ENCODE assay signal across 20 mouse cellular contexts in genomic region chr19:6540191-6540590, GRCm38 (mm10). TPM values are rescaled to one million over a fixed set of nuclear protein-coding genes. Genes with fewer than 3 reads are reported as not detected.
DNase-seq lines count a peak whose midpoint lies in the region; ATAC-seq lines count a peak whose summit lies in the region.
"Had no signal": no experiment of that assay in that cellular context is flagged by ENCODE, and none has a peak within 500 bp of the region (broad histone marks: within the 10 kb centered on the region; RNA-seq: fewer than 3 reads in every experiment).

No protein-coding gene starts in this region.

- no peak overlapping the region for H3K27ac ChIP-seq in kidney, embryonic 15.5 days
- 0 out of 2 replicates have a peak overlapping the region, but pooled peaks have one; percentile 19 for H3K27ac ChIP-seq in midbrain, embryonic 10.5 days (replicated peaks)
- no peak overlapping the region for H3K27ac ChIP-seq in midbrain, embryonic 15.5 days
- H3K27ac ChIP-seq: embryonic facial prominence, embryonic 10.5 days; forebrain, embryonic 13.5 days; heart, embryonic 13.5 days; hindbrain, embryonic 15.5 days had no signal

- peak; percentile 19 for DNase-seq in cerebellum, adult 11 months
- no peak for DNase-seq in cerebellum, adult 11-12 months
- DNase-seq in cerebellum, postnatal 25 days = peak; percentile 27 to 34
- no peak for DNase-seq in cerebellum, postnatal 10 days
- DNase-seq in kidney, adult 11 months = no peak
- no peak for DNase-seq in midbrain, embryonic 10.5 days (ENCODE audit: low spot score)
- DNase-seq: forebrain, postnatal 0 days; gastrocnemius, postnatal 14 days; heart, postnatal 36 days had no signal

- no peak overlapping the region for H3K9ac ChIP-seq in kidney, embryonic 15.5 days
- no peak overlapping the region for H3K9ac ChIP-seq in midbrain, embryonic 15.5 days
- H3K9ac ChIP-seq: forebrain, embryonic 13.5 days; forebrain, postnatal 0 days; heart, embryonic 13.5 days; hindbrain, embryonic 15.5 days had no signal

- H3K4me1 ChIP-seq in kidney, embryonic 15.5 days = peaks cover 7% of the 10 kb centered on the region; the same call in 1 of the 2 replicates
- H3K4me1 ChIP-seq in midbrain, embryonic 10.5 days = peaks cover 20% of the 10 kb centered on the region
- H3K4me1 ChIP-seq in midbrain, embryonic 15.5 days = no peaks in the 10 kb centered on the region
- H3K4me1 ChIP-seq: heart, embryonic 13.5 days; hindbrain, embryonic 15.5 days had no signal

- no peaks in the 10 kb centered on the region for H3K36me3 ChIP-seq in kidney, embryonic 15.5 days
- no peaks in the 10 kb centered on the region for H3K36me3 ChIP-seq in midbrain, embryonic 10.5 days
- no peaks in the 10 kb centered on the region for H3K36me3 ChIP-seq in midbrain, embryonic 15.5 days (replicated peaks)
- H3K36me3 ChIP-seq: embryonic facial prominence, embryonic 10.5 days; heart, embryonic 13.5 days; hindbrain, embryonic 15.5 days had no signal

- H3K4me3 ChIP-seq in kidney, embryonic 15.5 days (replicated peaks) = no peak overlapping the region
- no peak overlapping the region for H3K4me3 ChIP-seq in midbrain, embryonic 10.5 days
- no peak overlapping the region for H3K4me3 ChIP-seq in midbrain, embryonic 15.5 days
- H3K4me3 ChIP-seq: embryonic facial prominence, embryonic 10.5 days; forebrain, embryonic 13.5 days; heart, embryonic 13.5 days; hindbrain, embryonic 15.5 days had no signal

- 68% methylated on average over 6 of the region's 6 CpGs for WGBS in kidney, embryonic 15.5 days
- 79% methylated on average over 6 of the region's 6 CpGs for WGBS in midbrain, embryonic 10.5 days
- WGBS in midbrain, embryonic 15.5 days = 72% methylated on average over 6 of the region's 6 CpGs

- no peaks in the 10 kb centered on the region for H3K9me3 ChIP-seq in kidney, embryonic 15.5 days (replicated peaks)
- H3K9me3 ChIP-seq in midbrain, embryonic 10.5 days (replicated peaks) = 0 out of 2 replicates have a peak, but pooled peaks cover 2% of the 10 kb centered on the region
- H3K9me3 ChIP-seq in midbrain, embryonic 15.5 days = no peaks in the 10 kb centered on the region
- H3K9me3 ChIP-seq: embryonic facial prominence, embryonic 10.5 days; forebrain, embryonic 13.5 days; heart, embryonic 13.5 days; hindbrain, embryonic 15.5 days had no signal

- peak overlapping the region; percentile 20; the same call in 1 of the 2 replicates for H3K4me2 ChIP-seq in kidney, embryonic 15.5 days
- no peak overlapping the region for H3K4me2 ChIP-seq in midbrain, embryonic 15.5 days
- H3K4me2 ChIP-seq: forebrain, embryonic 13.5 days; heart, embryonic 13.5 days; hindbrain, embryonic 15.5 days had no signal

- H3K27me3 ChIP-seq in kidney, embryonic 15.5 days = peaks cover 3% of the 10 kb centered on the region
- no peaks in the 10 kb centered on the region for H3K27me3 ChIP-seq in midbrain, embryonic 10.5 days (ENCODE audit: low read depth, poor library complexity, severe bottlenecking)
- no peaks in the 10 kb centered on the region for H3K27me3 ChIP-seq in midbrain, embryonic 15.5 days (replicated peaks)
- H3K27me3 ChIP-seq: forebrain, embryonic 13.5 days; hindbrain, embryonic 15.5 days had no signal

- no peak for ATAC-seq in kidney, embryonic 15.5 days (replicated peaks; ENCODE audit: low FRiP score)
- ATAC-seq in midbrain, embryonic 15.5 days (replicated peaks) = no peak
- ATAC-seq: CD4-positive, CD25-positive, alpha-beta regulatory T cell, adult 4 months; forebrain, embryonic 13.5 days; forebrain, postnatal 0 days; intestine, embryonic 16.5 days had no signal

RNA-seq across cellular contexts. Expression of gene Slc22a12, which starts 2.6 kb away (rescaled TPM):
- 14.1 and 16.3 TPM in 2 replicates for polyA plus RNA-seq in kidney, embryonic 15.5 days (2015; fragmentation: Nextera tagmentation; extraction: Ambion mirVana)
- not detected in 2 replicates for polyA plus RNA-seq in midbrain, embryonic 10.5 days (2016; fragmentation: Nextera tagmentation; extraction: Ambion mirVana)
- polyA plus RNA-seq in midbrain, embryonic 15.5 days (2015; fragmentation: Nextera tagmentation; extraction: Ambion mirVana) = 0.17 and 0.32 TPM in 2 replicates
- polyA plus RNA-seq: CD4-positive, CD25-positive, alpha-beta regulatory T cell, adult 4 months; embryonic facial prominence, embryonic 10.5 days; embryonic facial prominence, embryonic 14.5 days; forebrain, embryonic 13.5 days; heart, embryonic 13.5 days; heart, postnatal 0 days; hindbrain, embryonic 11.5 days; hindbrain, embryonic 15.5 days; intestine, embryonic 16.5 days had no signal

Comparison
In these comparisons a context has a peak if more than half of its experiments do, and no peak if none do; other contexts are left out.
1. DNase-seq: peak in cerebellum, adult 11 months (single experiment) and cerebellum, postnatal 25 days (2 of 2); none in cerebellum, adult 11-12 months (single experiment), cerebellum, postnatal 10 days (0 of 2), kidney, adult 11 months (single experiment) and midbrain, embryonic 10.5 days (single experiment).
2. RNA of gene Slc22a12, which starts 2.6 kb away (polyA plus RNA-seq): 14.1 to 16.3 TPM in kidney, embryonic 15.5 days; 0.17 to 0.32 TPM in midbrain, embryonic 15.5 days and not detected in midbrain, embryonic 10.5 days; every median in the first group is over 10 times any median in the second.